Mouse (Mus musculus) retina, postnatal 7 days (tissue): ENCODE results near the gene Ptpn14.
A peak's percentile ranks its signal among the peaks of the same experiment; 100 is the strongest.
"Not testable (repeated sequence)": the region's sequence is repeated elsewhere in the genome, so short reads cannot be mapped to it uniquely, and the experiment has no call there.

Source experiments
- DNase-seq: peaks from one replicate; pipeline ENCODE4 v3.0.0-alpha.2; 2012; ENCODE audit warnings: low read depth, low spot score

Ptpn14 gene

DNA sequence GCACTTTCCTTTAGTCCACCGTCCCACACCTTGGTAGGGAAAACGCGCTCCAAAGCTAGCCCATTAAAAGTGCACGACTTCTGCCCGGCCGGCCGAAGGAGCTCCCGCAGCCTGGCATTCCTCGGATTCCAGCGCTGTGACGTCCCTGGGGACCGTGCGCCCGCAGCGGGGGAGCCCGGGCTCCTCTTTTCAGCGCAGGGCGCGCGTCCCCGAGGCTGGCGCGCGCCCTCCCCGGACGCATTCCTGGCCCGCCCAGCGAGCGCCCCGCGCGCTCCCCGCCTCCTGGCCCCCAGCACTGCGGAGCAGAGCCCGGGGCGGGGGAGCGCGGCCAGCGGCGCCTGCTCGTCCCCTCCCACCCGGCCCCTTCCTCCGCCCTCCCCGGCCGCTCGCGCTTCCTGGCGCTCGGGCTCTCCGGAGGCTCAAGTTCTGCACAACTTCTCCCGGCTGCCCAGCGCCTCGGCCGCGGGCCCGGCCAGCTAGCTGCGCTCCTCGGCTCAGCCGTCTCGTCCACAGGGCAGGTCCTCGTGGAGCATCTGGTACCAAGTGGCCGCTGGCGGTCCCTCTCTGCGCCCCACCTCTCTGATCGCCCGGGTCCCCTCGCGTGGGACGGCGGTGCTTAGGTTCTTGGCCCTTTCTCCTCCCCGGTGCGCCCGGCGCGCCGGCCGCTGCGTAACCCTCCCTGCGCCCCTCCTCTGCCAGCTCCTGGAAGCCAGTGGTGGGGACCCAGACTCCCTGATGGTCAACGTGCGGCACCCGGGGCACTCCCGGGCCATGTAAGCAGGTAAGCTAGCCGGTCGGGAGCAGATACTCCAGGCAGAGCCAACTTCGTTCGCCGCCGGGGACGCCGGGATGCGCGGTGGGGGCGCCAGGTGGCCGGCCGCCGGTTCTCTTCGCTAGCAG, at the start of gene Ptpn14:
Gene Ptpn14 (plus strand): TSS at position 385 of the 900 bp plus-strand sequence.
- DNase-seq = peak; percentile 29

DNA sequence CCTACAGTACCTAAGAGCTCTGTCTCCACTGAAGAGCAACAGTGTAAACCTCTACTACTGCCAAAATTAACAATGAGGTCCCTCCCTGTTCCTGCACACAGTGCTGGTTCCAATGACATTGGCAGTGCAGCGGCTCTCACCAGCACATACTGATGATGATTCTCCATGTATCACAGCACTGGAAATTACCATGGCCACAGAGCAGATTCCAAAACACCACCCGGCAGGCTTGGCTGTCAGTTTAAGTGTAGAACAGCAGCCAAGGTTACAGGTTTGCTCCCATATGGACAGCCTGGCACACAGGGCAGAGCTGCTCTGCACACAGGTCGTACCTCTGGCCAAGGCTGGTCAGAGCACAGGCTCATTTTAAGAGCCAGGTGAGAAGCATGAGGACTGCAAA, 48.5 kb upstream of the Ptpn14 start:
- DNase-seq = no peak

DNA sequence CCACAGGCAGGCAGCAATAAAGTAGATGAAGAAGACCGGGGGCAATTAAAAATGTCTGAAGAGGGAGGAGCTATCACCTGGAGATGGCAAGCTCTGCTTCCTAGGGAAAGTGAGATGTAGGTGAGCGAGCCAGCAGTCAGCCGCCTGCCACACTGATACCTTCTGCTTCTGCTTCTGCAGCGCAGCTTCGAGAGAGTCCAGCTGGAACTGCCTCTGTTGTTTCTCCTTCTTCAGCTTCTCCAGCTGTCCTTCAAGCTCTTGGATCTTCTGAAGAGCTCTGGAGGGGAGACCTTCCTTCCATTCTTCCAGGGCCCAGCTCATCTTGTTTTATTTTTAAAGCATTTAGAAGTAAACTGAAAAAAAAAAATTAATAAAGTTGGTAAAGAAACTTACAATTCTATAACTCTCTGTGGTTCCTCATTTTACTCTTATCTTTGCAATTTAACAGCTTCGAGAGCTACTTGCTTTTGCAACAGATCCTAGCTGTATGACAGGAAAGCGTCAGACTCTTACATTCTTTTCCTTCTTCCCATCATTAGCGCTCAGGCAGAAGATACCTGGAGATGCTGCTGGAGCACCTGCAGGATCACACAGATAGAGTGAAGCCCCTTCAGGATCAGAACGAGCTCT, 43.2 kb upstream of the Ptpn14 start:
- DNase-seq = no peak

DNA sequence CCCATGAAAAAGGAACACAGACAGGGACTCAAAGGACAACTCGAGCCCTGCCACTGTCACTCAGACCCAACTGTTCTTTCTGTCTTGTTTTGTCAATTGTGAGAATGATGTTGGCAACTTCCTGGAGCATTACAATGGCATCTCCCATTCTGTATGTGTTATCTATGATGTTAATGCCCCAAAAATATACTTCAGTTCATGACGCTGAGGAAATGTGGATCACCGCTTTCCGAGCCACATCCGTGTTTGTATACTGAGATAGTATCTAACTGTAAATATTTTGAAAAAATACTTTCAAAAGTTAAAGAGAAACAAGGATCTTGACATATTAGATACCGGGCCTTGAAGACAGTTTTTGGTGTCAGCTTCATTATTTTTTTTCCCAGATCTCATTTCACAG, 42.0 kb upstream of the Ptpn14 start:
- DNase-seq = no peak

DNA sequence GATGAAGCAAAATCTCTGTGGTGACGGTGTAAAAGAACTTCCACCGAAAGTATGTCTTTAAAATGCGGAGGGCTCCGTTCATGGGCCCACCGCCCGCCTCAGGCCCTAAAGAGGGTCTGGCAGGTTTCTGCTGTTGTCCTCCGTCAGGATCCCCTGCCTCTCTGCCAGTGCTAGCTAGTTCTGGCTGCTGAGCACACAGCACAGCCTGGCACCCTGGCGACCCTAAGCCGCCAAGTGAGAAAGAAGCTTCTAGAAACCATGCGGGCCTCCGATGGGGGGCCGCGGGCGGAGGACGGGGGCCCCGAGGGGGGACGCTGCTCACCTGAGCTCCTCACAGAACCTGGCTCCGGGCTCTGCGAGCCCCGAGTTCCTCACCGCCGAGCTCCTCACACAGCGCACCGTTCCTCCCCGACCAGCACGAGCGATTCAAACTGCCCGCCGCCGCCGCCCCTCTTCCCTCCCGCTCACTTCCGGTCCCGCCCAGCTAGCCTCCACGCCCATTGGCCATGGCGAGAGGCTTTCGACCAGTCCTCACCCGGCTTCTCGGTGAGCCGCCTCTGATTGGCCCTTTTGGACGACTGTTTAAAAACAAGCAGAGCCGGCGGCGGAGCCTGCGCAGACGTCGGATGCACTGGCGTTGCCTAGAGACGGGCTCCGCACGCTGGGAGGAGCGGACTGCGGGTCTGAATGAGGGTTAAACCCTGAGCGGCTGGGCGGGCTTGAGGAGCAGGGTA, 40.2 kb upstream of the Ptpn14 start, which contains the start of gene Cenpf:
Gene Cenpf (minus strand): TSS at position 433 of the 734 bp plus-strand sequence.
- DNase-seq = peak; percentile 99

DNA sequence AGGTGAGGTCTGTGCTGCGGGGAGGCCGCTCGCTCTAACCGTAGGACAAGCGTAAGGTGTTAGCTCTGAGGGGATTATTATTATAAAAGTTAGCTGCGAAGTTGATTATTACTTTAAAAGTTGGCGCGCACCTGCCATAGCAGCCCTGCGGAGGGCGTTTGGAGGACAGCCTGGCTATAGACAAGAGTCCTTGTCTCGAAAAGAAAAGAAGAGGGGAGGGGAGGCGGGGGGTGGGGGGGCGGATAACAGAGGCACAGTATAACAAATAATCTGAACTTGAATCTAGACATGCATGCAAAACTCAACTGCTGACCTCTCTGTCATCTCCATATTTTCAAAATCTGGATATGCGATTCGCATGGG, 39.7 kb upstream of the Ptpn14 start:
- no peak for DNase-seq

DNA sequence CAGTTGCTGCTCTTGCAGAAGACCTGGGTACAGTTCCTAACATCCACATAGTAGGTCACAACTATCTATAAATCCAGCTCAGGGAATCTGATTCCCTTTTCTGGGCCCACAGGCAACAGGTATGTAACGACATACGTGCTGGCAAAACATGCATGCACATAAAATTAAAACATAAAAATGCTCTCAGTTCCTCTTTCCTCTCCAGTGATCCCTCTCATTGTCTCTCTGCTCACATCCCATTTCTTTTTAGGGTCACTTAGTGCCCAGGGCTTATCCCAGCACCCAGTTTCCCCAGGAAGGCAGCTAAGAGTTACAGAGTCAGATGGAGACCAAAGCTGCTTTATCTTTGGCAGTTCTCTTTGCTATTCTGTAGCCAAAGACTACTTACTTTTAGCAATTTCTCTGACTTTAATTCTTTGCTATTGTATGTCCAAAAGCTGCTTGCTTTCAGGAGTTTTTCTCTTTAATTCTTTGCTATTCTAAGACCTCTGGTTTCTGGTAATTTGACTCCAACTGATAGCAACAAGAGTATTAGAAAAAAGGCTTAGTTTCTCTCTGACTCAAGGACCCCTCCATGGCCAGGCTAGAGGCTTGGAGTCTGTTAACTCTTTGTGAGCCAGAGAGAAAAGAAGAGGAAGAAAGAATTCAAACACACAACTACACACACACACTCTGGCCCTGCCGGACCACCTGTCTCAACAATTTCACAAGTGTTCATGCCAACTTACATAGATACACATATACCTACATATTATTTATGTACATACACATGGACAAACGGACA, 38.8 kb upstream of the Ptpn14 start:
- DNase-seq = no peak

DNA sequence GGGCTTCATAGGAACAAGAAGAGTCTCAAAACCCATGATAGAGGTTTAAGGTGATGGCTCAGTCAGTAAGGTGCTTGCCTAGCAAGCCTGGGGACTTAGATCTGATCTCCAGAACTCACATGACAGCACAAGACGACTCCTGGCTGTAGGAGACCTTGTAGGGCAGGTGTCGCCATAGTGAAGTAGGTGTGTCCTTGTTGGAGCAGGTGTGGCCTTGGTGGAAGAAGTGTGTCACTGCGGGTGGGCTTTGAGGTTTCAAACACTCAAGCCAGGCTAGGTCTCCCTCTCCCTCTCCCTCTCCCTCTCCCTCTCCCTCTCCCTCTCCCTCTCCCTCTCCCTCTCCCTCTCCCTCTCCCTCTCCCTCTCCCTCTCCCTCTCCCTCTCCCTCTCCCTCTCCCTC, 35.6 kb upstream of the Ptpn14 start:
- DNase-seq = not testable (repeated sequence)

DNA sequence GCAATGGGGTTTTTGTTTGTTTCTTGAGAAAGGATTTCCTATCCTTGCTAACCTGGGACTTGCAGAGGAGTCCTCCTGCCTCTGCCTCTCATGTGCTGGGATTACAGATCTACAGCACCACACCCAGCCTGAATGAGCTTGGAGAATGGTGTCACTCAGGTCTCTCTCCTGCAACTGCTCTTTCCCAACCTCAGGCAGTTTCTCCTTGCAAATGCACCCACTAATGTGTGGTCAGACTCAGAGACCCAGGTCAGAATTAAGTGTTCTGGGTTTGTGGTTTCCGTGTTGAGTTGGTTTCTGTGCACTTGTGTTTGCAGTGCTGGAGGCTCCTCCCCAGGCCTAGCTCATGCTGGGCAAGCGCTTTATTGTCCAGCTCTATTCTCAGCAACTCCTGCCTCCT, 33.7 kb upstream of the Ptpn14 start:
- DNase-seq = no peak

DNA sequence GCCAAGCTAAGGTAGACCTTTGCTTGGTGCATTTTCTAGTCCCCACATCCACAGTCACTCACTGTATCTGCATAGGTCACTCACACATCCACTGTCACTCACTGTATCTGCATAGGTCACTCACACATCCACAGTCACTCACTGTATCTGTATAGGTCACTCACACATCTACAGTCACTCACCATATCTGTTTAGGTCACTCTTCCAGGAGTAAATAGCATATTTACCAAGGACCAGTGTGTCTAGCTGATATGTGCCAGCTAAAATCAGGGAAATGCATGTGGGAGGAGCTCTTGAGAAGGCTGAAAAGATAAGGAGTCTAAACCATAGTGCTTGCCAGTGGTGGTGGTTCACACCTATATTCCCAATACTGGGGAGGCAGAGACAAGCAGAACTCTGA, 32.7 kb upstream of the Ptpn14 start:
- DNase-seq = no peak

DNA sequence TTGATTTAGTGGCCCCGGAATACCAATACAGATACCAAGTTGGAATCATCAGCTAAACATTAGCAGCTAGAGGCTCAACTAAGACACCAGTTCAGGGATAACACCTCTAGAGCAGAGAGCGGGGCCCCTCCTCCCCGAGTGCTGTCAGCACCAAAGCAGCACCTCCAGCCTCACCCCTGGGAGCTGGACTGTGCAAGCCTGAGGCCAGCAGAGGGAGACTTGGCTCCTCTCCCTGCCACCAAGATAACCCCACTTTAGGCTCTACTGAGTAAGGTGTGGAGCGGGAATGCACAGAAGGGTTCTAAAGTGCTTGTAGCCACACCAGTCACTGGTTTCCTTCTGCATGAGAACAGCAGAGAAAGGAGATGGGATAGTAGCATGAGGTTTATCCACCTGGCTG, 29.7 kb upstream of the Ptpn14 start:
- no peak for DNase-seq

DNA sequence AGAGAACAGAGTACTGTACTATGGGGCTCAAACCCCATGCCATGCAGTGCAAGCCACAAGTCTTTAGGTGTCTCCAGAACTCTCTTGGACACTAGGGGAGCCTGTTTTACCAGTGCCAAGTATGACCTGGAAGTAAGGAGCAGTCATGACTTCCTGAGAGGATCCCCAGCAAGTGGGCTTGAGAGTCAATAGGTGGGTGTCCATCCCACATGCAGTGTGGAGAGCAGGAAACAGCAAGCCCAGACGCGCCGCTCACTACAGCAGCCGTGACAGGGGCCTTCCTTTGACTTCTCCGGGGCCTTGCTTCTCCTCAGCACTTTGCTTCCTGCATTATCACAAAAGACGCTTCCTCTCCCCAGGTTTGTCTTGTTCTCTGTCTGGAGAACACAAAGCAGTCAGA, 27.9 kb upstream of the Ptpn14 start:
- DNase-seq = no peak

DNA sequence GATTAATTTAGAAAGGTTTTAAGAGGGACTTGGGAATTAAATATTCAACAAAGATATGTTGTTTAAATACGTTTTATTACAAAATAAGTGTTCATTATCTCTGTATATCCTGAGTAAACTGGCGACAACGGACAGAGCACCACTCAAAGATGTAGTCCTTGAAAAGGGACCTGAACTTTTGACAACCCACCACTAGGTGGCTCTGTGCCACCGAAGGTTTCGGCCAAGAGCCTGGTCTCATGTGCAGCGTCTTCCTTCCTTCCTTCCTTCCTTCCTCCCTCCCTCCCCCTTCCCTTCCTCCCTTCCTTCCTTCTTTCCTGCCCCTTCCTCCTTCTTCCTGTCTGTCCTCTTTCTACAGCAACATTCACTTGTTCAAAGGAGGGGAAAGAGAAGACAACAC, 27.1 kb upstream of the Ptpn14 start:
- DNase-seq = peak; percentile 46

DNA sequence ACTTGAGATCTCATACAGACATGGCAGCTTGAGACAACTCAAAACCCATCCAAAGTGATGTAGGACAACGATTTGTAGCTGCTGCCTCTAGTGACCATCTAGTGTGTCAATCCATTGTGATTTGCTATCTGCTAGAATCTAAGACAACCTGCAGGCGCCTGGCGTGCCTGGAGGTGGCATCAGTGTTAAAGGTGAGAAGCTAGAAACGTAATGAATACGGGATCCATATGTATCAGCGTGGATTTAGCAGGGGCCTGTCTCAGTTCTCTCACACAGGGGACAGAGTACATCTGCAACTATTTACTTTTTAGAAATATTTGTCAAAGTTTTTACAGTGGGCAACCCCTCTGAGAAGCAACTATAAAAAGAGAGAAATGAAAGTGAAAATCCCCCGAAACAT, 24.9 kb upstream of the Ptpn14 start:
- no peak for DNase-seq

DNA sequence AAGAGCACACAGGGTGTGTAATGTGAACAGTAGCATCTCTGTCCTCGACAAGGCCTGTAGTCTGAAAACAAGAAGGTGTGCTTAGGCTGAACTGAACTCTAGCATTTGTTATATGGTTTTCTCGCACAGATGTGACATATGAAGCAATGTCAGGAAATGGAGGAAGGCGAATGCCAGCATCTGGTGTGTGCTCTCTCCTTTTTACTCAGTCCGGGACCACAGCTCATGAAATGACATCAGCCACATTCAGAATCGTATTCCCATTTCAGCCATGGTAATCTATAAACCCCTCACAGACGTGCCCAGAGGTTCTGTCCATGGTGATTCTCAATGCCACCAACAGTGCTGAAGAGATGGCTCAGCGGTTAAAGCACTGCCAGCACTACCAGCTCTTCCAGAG, 24.5 kb upstream of the Ptpn14 start:
- no peak for DNase-seq

DNA sequence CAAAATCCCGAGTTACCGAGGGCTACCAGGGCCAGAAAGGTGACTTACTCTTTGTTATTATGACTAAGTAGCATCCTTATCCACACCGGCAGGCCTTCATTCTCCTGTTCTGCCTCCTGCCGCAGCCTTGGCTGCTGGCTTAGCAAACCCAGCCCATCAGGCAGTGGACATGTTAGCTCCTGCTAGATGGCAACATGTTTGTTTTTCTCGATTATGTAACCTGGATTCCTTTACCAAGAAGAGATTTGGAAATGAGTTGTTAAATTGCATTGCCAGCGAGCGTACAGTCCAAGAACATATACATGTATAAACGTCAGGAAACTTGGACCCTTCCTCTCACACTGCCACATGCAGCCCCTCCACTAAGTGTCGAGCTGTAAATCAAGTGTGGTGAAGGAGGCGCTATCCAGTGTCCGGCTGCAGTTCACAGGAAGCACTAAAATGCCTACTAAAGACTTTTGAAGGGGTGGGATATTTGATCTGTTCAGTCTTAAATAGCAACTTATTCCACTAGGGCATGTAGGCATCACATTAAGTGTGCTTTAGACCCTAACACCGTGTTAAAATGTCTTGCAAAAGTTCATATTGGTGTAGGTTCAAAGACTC, 21.9 kb upstream of the Ptpn14 start:
- no peak for DNase-seq

DNA sequence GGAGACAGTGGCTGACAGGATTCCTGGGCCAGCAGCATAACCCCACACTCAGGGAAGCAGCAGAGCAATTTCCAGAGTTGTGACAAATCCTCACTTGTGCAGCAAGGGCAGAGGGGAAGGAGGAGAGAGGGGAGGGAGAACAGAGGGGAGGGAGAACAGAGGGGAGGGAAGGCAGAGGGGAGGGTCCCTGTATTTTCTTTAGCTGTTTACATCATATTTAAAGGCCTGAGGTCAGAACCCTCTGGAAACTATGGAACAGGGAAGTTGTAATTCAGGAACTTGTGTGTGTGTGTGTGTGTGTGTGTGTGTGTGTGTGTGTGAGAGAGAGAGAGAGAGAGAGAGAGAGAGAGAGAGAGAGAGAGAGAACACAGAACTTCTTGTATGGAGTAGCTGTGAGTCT, 21.1 kb upstream of the Ptpn14 start:
- no peak for DNase-seq

DNA sequence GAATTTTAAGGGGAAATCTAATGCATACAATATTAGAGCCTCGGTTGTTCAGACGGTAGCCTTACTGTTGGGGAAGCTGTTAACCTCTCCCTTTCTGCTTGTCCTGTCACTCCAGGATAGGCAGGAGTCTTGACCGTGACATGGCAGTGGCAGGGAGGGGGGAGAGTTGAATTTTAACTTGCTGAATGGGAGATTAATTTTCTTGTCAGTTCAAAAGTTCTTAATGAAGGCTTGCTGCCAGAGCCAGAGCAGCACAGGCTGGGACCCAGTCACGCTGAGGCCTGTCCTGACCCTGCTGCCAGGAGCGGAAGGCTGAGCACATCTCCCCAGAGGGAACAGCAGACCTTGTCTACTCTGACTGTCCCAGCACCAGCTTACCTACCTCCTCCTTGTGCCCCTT, 20.6 kb upstream of the Ptpn14 start:
- DNase-seq = no peak

DNA sequence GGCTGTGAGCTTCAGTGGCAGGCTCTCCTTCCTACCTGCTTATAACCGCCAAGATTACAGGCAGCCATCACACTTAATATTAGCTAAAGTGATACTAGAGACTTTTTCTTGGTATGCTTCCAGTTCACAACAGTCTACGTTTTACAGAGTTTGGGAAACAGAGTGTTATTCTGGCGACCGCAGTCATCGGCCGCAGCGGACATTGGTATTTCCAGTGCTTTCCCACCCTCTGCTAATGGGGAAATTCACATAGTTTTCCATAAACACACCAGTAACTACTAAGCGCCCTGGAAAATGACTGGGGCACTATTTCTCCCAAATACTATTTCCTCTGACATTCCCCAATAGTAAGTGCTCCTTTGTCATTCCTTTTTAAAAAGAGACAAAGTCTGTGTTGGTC, 19.1 kb upstream of the Ptpn14 start:
- DNase-seq = no peak

DNA sequence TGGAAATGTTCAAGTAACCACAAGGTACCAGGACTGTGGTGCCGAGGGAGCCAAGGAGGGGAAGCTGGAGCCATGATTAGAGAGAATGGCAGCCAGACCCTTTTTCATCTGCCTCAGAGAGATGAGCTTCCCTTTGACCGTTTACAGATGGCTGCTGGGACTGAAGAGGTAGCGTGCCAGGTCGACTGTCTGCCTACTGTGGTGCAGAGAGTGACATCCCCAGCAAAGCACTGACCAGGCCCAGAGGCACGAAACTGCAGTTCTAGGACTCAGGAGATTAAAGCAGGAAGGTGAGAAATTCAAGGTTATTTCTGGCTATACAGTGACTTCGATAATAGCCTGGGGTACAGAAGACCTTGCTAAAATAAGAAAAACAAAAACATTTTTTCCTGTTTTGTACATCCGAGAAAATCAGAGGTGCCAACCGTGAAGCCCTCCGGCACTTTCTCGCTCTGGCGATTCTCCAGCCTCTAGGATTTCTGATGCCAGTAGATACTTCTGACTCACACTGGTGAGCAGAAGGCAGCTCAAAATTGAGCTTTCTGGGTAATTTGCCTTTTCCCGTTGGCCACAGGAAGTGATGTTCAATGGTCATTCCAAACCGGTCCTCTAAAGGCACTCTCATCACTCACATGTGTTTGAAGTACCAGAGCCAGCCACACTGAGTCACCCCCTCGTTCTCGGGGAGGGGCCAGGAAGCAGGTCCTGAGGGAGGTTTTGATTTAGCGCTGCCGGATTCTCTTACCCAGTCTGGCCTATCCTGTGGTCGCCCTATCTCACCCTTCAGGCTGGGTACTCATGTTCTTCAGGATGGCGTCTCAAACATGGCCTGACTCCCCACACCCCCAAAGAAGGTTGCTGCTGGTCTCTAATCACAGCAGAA, 11.9 kb upstream of the Ptpn14 start:
- DNase-seq = no peak
